Mouse (Mus musculus) left cerebral cortex, adult 18-20 months (tissue): Measurements from ENCODE around the gene Serpina7. TPM values are rescaled to one million over a fixed set of nuclear protein-coding genes. Genes with fewer than 3 reads are reported as not detected.

Source experiments
- DNase-seq, 2 experiments: peaks; one replicate each; pipeline ENCODE4 v3.0.0; 2021 to 2022; ENCODE audit warnings: low spot score in 2 of 2, mixed read lengths in 1 of 2
- long read RNA-seq, 2 experiments: library from polyadenylated mRNA; stranded (forward); transcript quantifications; one replicate each; pipeline ENCODE4 v2.0.0; 2021
- total RNA-seq, 2 experiments: library from RNA; stranded (reverse); gene quantifications; 2 replicates each; pipeline ENCODE4 v1.2.3; 2021

Gene Serpina7
- not detected for total RNA-seq
- long read RNA-seq, experiment 1 = 0 reads
- long read RNA-seq, experiment 2 = 0 reads

GRCm38 (mm10) chrX:139085077-139085476 lies at the start of gene Serpina7:
Serpina7 (minus strand) TSS chrX:139085236.
- DNase-seq = no peak

DNA sequence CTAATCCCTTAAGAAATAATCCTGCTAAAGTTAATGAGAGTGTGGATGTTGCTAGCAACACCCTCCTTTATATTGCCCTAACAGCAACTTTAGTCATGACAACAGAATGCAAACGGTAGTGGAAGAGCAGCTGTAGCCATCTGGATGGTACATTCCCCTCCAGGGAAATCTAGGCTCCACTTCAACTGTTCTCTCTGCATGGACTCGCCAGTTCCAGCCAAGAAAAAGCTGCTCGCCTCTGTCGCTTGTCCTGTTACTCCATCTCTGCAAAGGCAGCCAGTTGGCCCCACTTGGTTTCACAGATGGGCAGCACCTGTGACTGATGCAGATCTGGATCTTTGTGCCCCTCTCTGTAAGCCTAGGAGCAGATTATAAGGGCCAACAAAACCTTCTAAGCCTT lies 49.0 kb upstream of the Serpina7 start:
- no peak for DNase-seq

DNA sequence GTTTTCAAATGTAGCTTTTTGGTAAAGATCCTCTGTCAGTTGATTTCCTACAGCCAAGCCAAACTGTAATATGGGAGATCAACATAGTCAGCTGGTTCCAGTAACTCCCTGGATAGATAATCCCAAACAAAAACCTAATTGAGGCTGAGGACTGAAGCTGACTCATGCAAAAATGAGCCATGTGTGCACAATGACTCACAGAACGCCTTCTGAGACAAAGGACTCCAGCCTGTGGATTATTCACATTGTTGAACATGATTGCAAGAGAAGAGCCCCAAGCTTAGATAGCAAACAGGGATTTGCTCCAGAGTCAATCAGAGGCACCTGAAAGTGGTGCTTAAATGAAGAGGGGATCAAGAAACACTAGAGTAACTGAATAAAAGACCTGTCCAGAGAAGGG lies 12.2 kb upstream of the Serpina7 start:
- no peak for DNase-seq

GRCm38 (mm10) chrX:139085943-139086342 lies 907 bp upstream of the Serpina7 start, which contains the start of gene 4930513O06Rik:
4930513O06Rik (plus strand) TSS chrX:139086243.
- DNase-seq = no peak

GRCm38 (mm10) chrX:139078493-139078892 lies 6.5 kb downstream of the Serpina7 start:
- no peak for DNase-seq

DNA sequence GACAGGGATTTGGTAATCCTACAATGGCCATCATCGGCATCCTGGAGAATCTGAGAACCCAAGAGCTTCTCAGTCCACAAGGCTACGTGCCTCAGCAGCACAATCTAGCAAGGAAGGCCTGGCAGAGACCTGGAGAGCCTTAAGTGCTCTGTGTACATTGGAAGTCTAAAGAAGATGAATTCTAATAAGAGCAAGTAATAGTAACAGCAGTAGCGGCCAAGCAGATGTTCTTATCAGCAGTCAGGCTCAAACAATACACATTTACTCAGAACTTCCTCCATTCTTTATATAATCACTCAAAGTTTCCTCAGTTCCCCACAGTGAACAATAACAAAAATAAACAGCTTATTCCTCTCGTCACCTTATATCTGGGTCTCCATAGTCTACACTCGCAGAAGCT lies 21.0 kb downstream of the Serpina7 start:
- no peak for DNase-seq

GRCm38 (mm10) chrX:139053149-139053548 lies 31.9 kb downstream of the Serpina7 start:
- DNase-seq = no peak

GRCm38 (mm10) chrX:139051976-139052375 lies 33.1 kb downstream of the Serpina7 start:
- DNase-seq = no peak

DNA sequence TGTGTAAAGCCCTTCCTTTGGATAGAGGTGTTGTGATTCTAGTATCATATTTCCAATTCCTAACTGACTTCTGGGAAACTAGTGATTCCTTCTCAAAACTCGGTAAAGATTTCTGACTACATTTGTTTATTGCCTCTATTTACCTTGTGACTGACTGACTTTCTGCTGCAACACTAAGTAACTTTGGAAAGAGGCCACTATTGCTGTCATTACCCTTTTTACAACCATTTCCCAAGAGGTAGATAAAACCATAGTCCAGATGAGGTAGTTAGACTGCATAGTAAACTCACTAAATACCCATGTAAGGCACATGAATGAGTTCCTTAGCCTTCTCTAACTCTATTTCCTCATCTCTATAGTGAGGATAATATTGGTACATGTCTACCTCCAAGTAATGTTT lies 43.9 kb downstream of the Serpina7 start:
- DNase-seq = no peak

- no peak for DNase-seq
Measured at GRCm38 (mm10) chrX:139039314-139039713, 45.7 kb downstream of the Serpina7 start.

DNA sequence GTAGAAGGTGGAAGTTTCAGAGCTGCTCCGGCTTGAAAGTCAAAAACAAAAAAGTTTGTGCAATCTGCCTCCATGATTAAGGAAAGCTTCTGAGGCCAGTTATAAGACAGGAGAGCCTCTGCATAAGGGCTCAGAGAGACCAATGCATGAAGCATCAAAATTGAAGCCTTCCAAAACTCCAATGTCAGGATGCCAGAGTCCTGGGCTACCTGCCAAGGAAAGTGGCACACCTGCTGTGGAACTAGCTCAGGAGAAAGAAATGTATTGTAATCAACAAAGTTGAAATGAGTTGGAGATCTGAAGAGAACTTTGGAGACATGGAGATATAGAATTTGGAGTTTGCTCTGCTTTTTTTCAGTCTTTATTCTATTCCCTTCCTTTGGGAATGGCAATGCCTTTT lies 47.4 kb downstream of the Serpina7 start:
- DNase-seq = no peak

Other genes starting within 250 kb of the Serpina7 start
- gene Nrk, start 170.8 kb downstream of the Serpina7 start, total RNA-seq = under 1 TPM in 1 of 2 experiments, not detected in 1; 0.09 TPM
- gene 4930513O06Rik, start 1.0 kb upstream of the Serpina7 start, total RNA-seq = not detected
- not detected for gene 4933428M09Rik, start 94.0 kb upstream of the Serpina7 start, total RNA-seq
- gene Mum1l1, start 124.8 kb upstream of the Serpina7 start, total RNA-seq = 1 to 10 TPM; 1.8 to 2.4 TPM
- not detected for gene Trap1a, start 248.4 kb upstream of the Serpina7 start, total RNA-seq